Mouse (Mus musculus) forebrain, embryonic 12.5 days (tissue): ENCODE measurements around the gene Efna5. TPM values are rescaled to one million over a fixed set of nuclear protein-coding genes. Genes with fewer than 3 reads are reported as not detected.

Experiments
- ATAC-seq: fragments of 200-750 bp; cut with Nextera tagmentation; 2 replicates; pipeline ENCODE4 v1.8.0; 2017; ENCODE audit warnings: moderate TSS enrichment; ENCODE audit not compliant: low FRiP score
- H3K27ac ChIP-seq: fragments of 300-500 bp; sonication (generic); 2 replicates; pipeline ENCODE4 v1.5.1; 2016; ENCODE audit warnings: mild to moderate bottlenecking
- H3K27me3 ChIP-seq: fragments of 300-500 bp; sonication (generic); 2 replicates; pipeline ENCODE4 v1.6.1; 2016; ENCODE audit warnings: mild to moderate bottlenecking
- H3K36me3 ChIP-seq: fragments of 300-500 bp; sonication (generic); replicated peaks from 2 replicates; pipeline ENCODE4 v1.6.1; 2016; ENCODE audit warnings: mild to moderate bottlenecking
- H3K4me1 ChIP-seq: fragments of 300-500 bp; sonication (generic); 2 replicates; pipeline ENCODE4 v1.6.1; 2016
- H3K4me2 ChIP-seq: fragments of 300-500 bp; sonication (generic); 2 replicates; pipeline ENCODE4 v1.6.1; 2016; ENCODE audit warnings: mild to moderate bottlenecking, moderate library complexity
- H3K4me3 ChIP-seq: fragments of 300-500 bp; sonication (generic); replicated peaks from 2 replicates; pipeline ENCODE4 v1.5.1; 2016; ENCODE audit warnings: mild to moderate bottlenecking
- H3K9ac ChIP-seq: fragments of 300-500 bp; sonication (generic); 2 replicates; pipeline ENCODE4 v1.6.1; 2016; ENCODE audit warnings: mild to moderate bottlenecking
- H3K9me3 ChIP-seq: fragments of 300-500 bp; sonication (generic); 2 replicates; pipeline ENCODE4 v1.6.1; 2016
- WGBS: fragments of 180-500 bp; shearing (Covaris S2); methylation state at CpG from one replicate; pipeline ENCODE4 v1.1.7; 2016; 5-methylcytosine and 5-hydroxymethylcytosine counted together
- polyA plus RNA-seq: library from polyadenylated mRNA; unstranded; fragments of >200 nt; fragmentation: Nextera tagmentation; extraction: Ambion mirVana; gene quantifications from 2 replicates; pipeline ENCODE4 v1.2.1, GENCODE M21; 2016

The Efna5 gene
- polyA plus RNA-seq, 1 experiment from 2014 or later: 45.7 TPM

DNA sequence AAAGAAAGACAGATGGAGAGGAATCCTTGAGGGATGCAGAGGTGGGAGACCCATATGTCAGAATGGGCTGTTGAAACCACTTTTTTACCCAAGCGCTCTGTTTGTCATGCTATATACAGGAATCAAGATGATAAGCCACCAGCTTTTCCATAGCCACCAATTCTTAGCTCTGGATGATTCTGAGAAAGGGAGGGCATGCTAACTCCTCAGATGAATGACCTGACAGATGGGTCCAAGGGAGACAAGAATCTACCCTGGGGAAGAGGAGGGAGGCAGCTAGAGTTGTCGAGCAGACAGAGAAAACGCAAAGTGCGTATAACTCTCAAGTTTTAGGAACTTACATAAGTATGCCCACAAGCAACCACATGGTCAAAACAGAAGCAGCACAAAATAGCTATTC, 126.5 kb downstream of the Efna5 start:
- 88% methylated on average over 4 of the region's 4 CpGs for WGBS
- no peak overlapping the region for H3K9ac ChIP-seq
- H3K27me3 ChIP-seq: no peaks in the 10 kb centered on the region
- no peak overlapping the region for H3K4me2 ChIP-seq
- no peaks in the 10 kb centered on the region for H3K36me3 ChIP-seq
- no peak for ATAC-seq
- peaks cover 9% of the 10 kb centered on the region; the same call in 1 of the 2 replicates for H3K4me1 ChIP-seq
- H3K9me3 ChIP-seq: no peaks in the 10 kb centered on the region
- no peak overlapping the region for H3K4me3 ChIP-seq
- no peak overlapping the region for H3K27ac ChIP-seq

- Histone ChIP-seq H3K9me3 (no peaks in the 10 kb centered on the region), H3K27me3 (no peaks in the 10 kb centered on the region), H3K4me3 (no peak overlapping the region), H3K4me1 (peaks cover 8% of the 10 kb centered on the region; the same call in 1 of the 2 replicates), H3K36me3 (no peaks in the 10 kb centered on the region), H3K27ac (no peak overlapping the region), H3K4me2 (no peak overlapping the region), H3K9ac (no peak overlapping the region)
- WGBS: 4% methylated on average over 2 of the region's 2 CpGs
- no peak for ATAC-seq
Observed at GRCm38 (mm10) chr17:62752381-62752889, 128.7 kb downstream of the Efna5 start.

DNA sequence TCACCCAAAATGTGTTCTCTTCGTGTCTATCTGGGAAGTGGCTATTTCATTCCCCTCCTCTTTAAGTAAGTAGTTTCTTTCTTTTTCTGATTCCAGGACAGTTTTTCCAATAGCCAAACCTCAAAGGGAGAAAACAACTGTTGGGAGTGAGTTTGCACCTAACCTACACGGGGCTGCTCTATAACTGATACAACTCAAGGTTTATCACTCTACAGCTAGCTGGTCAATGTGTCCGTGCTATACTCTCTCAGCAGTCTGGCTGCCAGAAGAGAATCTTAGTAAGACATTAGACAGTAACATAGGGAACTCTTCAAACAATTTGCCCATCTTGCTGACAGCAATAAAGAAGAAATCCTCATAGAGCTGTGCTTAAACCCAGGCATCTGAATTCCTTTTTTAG, 130.5 kb downstream of the Efna5 start:
- no peak overlapping the region for H3K27ac ChIP-seq
- H3K4me2 ChIP-seq: no peak overlapping the region
- no peaks in the 10 kb centered on the region for H3K27me3 ChIP-seq
- ATAC-seq: no peak
- no peaks in the 10 kb centered on the region for H3K36me3 ChIP-seq
- H3K4me1 ChIP-seq: peaks cover 8% of the 10 kb centered on the region; the same call in 1 of the 2 replicates
- H3K9me3 ChIP-seq: no peaks in the 10 kb centered on the region
- H3K4me3 ChIP-seq: no peak overlapping the region
- H3K9ac ChIP-seq: no peak overlapping the region
- WGBS: 82% methylated on average over 3 of the region's 3 CpGs

DNA sequence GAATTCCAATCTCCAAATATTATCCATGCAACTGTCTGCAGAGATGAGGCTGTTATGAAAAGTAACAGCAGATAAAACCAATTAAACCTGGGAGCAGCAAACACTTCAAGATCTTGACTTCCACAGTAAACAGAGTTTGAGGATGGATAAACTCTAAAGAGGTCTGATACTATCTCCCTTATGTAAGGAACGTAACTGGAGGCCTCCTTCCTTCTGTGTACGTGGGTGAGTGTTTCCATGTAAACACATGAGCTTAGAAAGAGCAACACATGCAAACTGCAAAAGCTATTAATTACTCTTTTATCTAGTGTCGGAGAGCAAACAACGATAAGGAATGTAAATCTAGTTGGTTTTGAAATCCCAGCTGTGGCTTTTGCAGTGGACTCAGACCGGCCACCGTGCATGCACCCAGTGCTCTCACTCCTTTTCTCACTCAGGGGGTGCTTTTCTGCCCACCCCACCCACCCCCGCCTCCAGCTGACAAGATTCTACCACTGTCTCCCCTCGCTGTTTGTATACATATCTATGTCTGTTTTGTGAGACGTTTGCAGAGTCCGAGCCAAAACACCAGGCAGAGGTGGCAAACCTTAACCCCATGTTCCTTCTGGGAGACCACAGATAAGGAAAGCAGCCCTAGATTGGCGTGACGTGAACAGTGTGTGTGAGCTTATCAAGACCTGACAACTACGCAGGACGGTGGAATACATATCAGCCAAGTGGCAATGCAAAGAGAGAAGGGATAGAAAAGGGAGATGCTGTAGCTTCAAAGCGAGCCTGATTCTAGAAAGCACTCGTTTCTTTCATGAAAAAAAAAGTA, 132.1 kb downstream of the Efna5 start:
- ATAC-seq: no peak
- H3K27ac ChIP-seq: no peak overlapping the region
- H3K27me3 ChIP-seq: no peaks in the 10 kb centered on the region
- H3K4me1 ChIP-seq: peaks cover 8% of the 10 kb centered on the region; the same call in 1 of the 2 replicates
- 82% methylated on average over 16 of the region's 16 CpGs for WGBS
- H3K9ac ChIP-seq: no peak overlapping the region
- H3K36me3 ChIP-seq: no peaks in the 10 kb centered on the region
- H3K9me3 ChIP-seq: no peaks in the 10 kb centered on the region
- H3K4me3 ChIP-seq: no peak overlapping the region
- no peak overlapping the region for H3K4me2 ChIP-seq

GRCm38 (mm10) chr17:62747381-62747780, 133.7 kb downstream of the Efna5 start:
- H3K27ac ChIP-seq: no peak overlapping the region
- no peaks in the 10 kb centered on the region for H3K9me3 ChIP-seq
- H3K9ac ChIP-seq: no peak overlapping the region
- H3K4me2 ChIP-seq: no peak overlapping the region
- no peak overlapping the region for H3K4me3 ChIP-seq
- H3K4me1 ChIP-seq: peaks cover 8% of the 10 kb centered on the region; the same call in 1 of the 2 replicates
- no peaks in the 10 kb centered on the region for H3K27me3 ChIP-seq
- 74% methylated on average over 8 of the region's 8 CpGs for WGBS
- no peak for ATAC-seq
- no peaks in the 10 kb centered on the region for H3K36me3 ChIP-seq

- 80% methylated on average over 9 of the region's 9 CpGs for WGBS
- Histone ChIP-seq H3K4me2 (no peak overlapping the region), H3K9me3 (no peaks in the 10 kb centered on the region), H3K4me1 (peaks cover 8% of the 10 kb centered on the region; the same call in 1 of the 2 replicates), H3K4me3 (no peak overlapping the region), H3K27me3 (no peaks in the 10 kb centered on the region), H3K27ac (no peak overlapping the region), H3K9ac (no peak overlapping the region), H3K36me3 (no peaks in the 10 kb centered on the region)
- ATAC-seq: 0 out of 2 replicates have a peak, but pooled peaks have one; percentile 14
Observed at GRCm38 (mm10) chr17:62746827-62747226, 134.3 kb downstream of the Efna5 start.

- no peaks in the 10 kb centered on the region for H3K9me3 ChIP-seq
- H3K9ac ChIP-seq: no peak overlapping the region
- no peak overlapping the region for H3K27ac ChIP-seq
- H3K4me3 ChIP-seq: no peak overlapping the region
- no peak overlapping the region for H3K4me2 ChIP-seq
- H3K4me1 ChIP-seq: peaks cover 10% of the 10 kb centered on the region
- H3K27me3 ChIP-seq: 0 out of 2 replicates have a peak, but pooled peaks cover 5% of the 10 kb centered on the region
- ATAC-seq: no peak
- no peaks in the 10 kb centered on the region for H3K36me3 ChIP-seq
- 95% methylated on average over 4 of the region's 4 CpGs for WGBS
Observed at GRCm38 (mm10) chr17:62745286-62745685, 135.8 kb downstream of the Efna5 start.

GRCm38 (mm10) chr17:62744239-62744638, 136.9 kb downstream of the Efna5 start:
- 91% methylated on average over 6 of the region's 6 CpGs for WGBS
- no peaks in the 10 kb centered on the region for H3K9me3 ChIP-seq

DNA sequence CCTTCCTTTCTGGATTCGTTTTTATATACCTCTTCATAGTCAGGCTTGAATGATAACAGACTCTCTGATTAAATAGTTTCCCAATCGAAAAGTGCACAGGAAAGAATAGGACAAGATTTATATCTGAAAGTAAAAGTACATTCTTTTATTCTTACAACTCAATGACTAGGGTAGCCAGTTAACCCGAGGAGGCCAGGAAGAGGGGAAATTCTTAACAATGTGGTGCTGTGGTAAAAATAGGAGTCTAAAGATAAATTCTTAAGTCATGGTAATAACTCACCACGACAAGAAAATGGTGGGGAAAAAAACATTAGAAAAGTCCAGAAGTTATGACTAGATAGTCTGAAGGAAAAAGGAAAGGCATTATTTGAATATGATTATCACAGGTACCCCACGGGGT, 139.4 kb downstream of the Efna5 start:
- H3K9ac ChIP-seq: no peak overlapping the region
- 88% methylated on average over 5 of the region's 5 CpGs for WGBS
- H3K9me3 ChIP-seq: no peaks in the 10 kb centered on the region

More at GRCm38 (mm10) chr17:62744239-62744638, 136.9 kb downstream of the Efna5 start:
- Histone ChIP-seq H3K4me3 (no peak overlapping the region), H3K27me3 (0 out of 2 replicates have a peak, but pooled peaks cover 5% of the 10 kb centered on the region), H3K27ac (no peak overlapping the region), H3K36me3 (no peaks in the 10 kb centered on the region), H3K4me2 (no peak overlapping the region), H3K4me1 (peaks cover 15% of the 10 kb centered on the region), H3K9ac (no peak overlapping the region)
- no peak for ATAC-seq

GRCm38 (mm10) chr17:62741020-62741419, 140.1 kb downstream of the Efna5 start:
- Histone ChIP-seq H3K27me3 (peaks cover 21% of the 10 kb centered on the region), H3K4me3 (no peak overlapping the region), H3K9me3 (no peaks in the 10 kb centered on the region), H3K4me1 (peaks cover 10% of the 10 kb centered on the region), H3K27ac (no peak overlapping the region), H3K4me2 (no peak overlapping the region), H3K9ac (no peak overlapping the region), H3K36me3 (no peaks in the 10 kb centered on the region)
- ATAC-seq: no peak
- 73% methylated on average over 6 of the region's 6 CpGs for WGBS

More for the DNA sequence above, 139.4 kb downstream of the Efna5 start:
- Histone ChIP-seq H3K27me3 (peaks cover 19% of the 10 kb centered on the region), H3K36me3 (no peaks in the 10 kb centered on the region), H3K4me2 (no peak overlapping the region), H3K4me3 (no peak overlapping the region), H3K4me1 (peaks cover 7% of the 10 kb centered on the region), H3K27ac (no peak overlapping the region)
- ATAC-seq: no peak

DNA sequence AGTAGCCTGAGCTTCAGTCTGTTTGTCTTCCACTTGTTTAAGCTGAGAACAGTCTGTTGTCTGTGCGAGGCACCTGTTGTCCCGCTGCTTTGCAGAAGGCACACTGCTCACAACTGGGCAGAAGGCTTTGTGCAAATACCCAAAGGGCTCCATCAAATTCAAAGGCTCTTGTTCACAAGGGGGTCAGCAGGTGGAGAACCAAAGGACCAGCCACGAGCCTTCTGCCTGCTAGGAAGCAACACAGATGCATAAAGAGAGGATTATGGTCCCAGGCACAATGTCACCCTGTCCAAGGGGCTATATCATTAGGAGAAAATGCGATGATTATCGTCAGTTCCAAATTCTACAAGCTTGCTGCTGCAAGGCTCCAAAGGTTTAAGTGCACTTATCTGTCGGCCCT, 141.1 kb downstream of the Efna5 start:
- no peaks in the 10 kb centered on the region for H3K36me3 ChIP-seq
- peaks cover 21% of the 10 kb centered on the region for H3K4me1 ChIP-seq
- no peak overlapping the region for H3K4me3 ChIP-seq
- peak; percentile 58 for ATAC-seq
- H3K4me2 ChIP-seq: no peak overlapping the region
- H3K27me3 ChIP-seq: peaks cover 24% of the 10 kb centered on the region
- no peak overlapping the region for H3K9ac ChIP-seq
- H3K27ac ChIP-seq: no peak overlapping the region
- H3K9me3 ChIP-seq: no peaks in the 10 kb centered on the region
- WGBS: 30% methylated on average over 6 of the region's 6 CpGs

DNA sequence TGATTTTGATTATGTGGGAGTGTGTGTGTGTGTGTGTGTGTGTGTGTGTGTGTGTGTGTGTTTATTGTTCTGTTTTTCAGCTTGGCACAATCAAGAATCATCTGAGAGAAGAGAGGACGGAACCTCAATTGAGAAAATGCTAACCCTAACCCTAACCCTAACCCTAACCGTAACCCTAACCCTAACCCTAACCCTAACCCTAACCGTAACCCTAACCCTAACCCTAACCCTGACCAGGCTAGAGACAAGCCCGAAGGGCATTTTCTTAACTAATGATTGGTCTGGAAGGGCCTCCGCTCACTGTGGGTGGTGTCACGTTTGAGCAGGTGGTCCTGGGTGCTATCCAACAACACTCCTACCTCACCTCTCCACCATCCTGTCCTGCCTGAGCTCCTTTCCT, 143.7 kb downstream of the Efna5 start:
- Histone ChIP-seq H3K27me3 (peaks cover 24% of the 10 kb centered on the region), H3K9ac (no peak overlapping the region), H3K27ac (no peak overlapping the region), H3K4me2 (no peak overlapping the region), H3K36me3 (no peaks in the 10 kb centered on the region), H3K4me1 (peaks cover 32% of the 10 kb centered on the region), H3K4me3 (no peak overlapping the region), H3K9me3 (no peaks in the 10 kb centered on the region)
- WGBS: 87% methylated on average over 6 of the region's 6 CpGs
- peak; percentile 54; the same call in 1 of the 2 replicates for ATAC-seq
